Mouse (Mus musculus) forebrain, embryonic 16.5 days (tissue): ENCODE data around the gene Pifo. TPM values are rescaled to one million over a fixed set of nuclear protein-coding genes. Genes with fewer than 3 reads are reported as not detected.
"Not testable (repeated sequence)": the region's sequence is repeated elsewhere in the genome, so short reads cannot be mapped to it uniquely, and the experiment has no call there.

Source experiments
- ATAC-seq: fragments of 200-750 bp; cut with Nextera tagmentation; 2 replicates; pipeline ENCODE4 v1.8.0; 2017; ENCODE audit warnings: mild to moderate bottlenecking, moderate library complexity
- H3K27ac ChIP-seq: fragments of 300-500 bp; sonication (generic); 2 replicates; pipeline ENCODE4 v1.5.1; 2014; ENCODE audit warnings: low read length, control low read depth
- H3K27me3 ChIP-seq: fragments of 300-500 bp; sonication (generic); replicated peaks from 2 replicates; pipeline ENCODE4 v1.6.1; 2014; ENCODE audit warnings: low read length; ENCODE audit not compliant: control insufficient read depth, insufficient read depth
- H3K36me3 ChIP-seq: fragments of 300-500 bp; sonication (generic); 2 replicates; pipeline ENCODE4 v1.6.1; 2014; ENCODE audit not compliant: control insufficient read depth, insufficient read depth
- H3K4me1 ChIP-seq: fragments of 300-500 bp; sonication (generic); replicated peaks from 2 replicates; pipeline ENCODE4 v1.6.1; 2014; ENCODE audit warnings: low read length; ENCODE audit not compliant: control insufficient read depth, insufficient read depth
- H3K4me2 ChIP-seq: fragments of 300-500 bp; sonication (generic); 2 replicates; pipeline ENCODE4 v1.6.1; 2014; ENCODE audit warnings: mild to moderate bottlenecking, low read length, control low read depth
- H3K4me3 ChIP-seq: fragments of 300-500 bp; sonication (generic); replicated peaks from 2 replicates; pipeline ENCODE4 v1.5.1; 2014; ENCODE audit warnings: mild to moderate bottlenecking, low read length, control low read depth
- H3K9ac ChIP-seq: fragments of 300-500 bp; sonication (generic); replicated peaks from 2 replicates; pipeline ENCODE4 v1.6.1; 2014; ENCODE audit warnings: low read depth, low read length, control low read depth
- H3K9me3 ChIP-seq: fragments of 300-500 bp; sonication (generic); 2 replicates; pipeline ENCODE4 v1.6.1; 2016; ENCODE audit warnings: low read length; ENCODE audit not compliant: control insufficient read depth
- WGBS: fragments of 180-500 bp; shearing (Covaris S2); extraction: QIAGEN DNeasy Blood & Tissue Kit; methylation state at CpG from one replicate; pipeline ENCODE4 v1.1.7; 2014; 5-methylcytosine and 5-hydroxymethylcytosine counted together
- polyA plus RNA-seq: library from polyadenylated mRNA; unstranded; fragments of >200 nt; fragmentation: Nextera tagmentation; extraction: Ambion mirVana; gene quantifications from 2 replicates; pipeline ENCODE4 v1.2.1, GENCODE M21; 2015

Gene Pifo
- polyA plus RNA-seq: 3.4 and 3.6 TPM in 2 replicates

DNA sequence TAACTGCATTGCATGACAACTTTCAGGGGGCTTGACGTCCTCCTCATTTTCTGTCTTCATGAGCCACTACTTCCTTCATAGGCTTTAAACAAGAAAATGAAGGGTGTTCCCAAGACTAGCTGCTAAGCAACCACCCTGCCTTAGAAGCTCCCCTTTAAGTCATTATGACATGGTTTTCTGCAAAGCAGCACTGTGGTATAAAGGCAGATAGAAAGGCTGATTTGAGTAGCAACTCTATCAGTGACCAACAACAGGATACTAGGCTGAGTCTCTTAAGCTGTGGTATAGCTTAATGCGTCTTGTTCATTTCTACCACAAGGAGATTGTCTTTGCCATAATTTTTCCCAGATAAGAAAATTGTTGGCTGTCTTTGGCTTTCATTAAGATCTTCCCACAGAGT is at the start of gene Pifo:
Gene Pifo, minus strand, starts transcription at position 101 of the 400 bp plus-strand sequence.
- no peaks in the 10 kb centered on the region for H3K9me3 ChIP-seq
- H3K27me3 ChIP-seq: no peaks in the 10 kb centered on the region
- no peaks in the 10 kb centered on the region for H3K36me3 ChIP-seq
- 90% methylated on average over 2 of the region's 2 CpGs for WGBS
- H3K4me1 ChIP-seq: no peaks in the 10 kb centered on the region
- H3K9ac ChIP-seq: no peak within 1 kb of the TSS
- H3K4me3 ChIP-seq: no peak within 1 kb of the TSS
- no peak for ATAC-seq
- H3K4me2 ChIP-seq: no peak within 1 kb of the TSS
- no peak within 1 kb of the TSS for H3K27ac ChIP-seq

DNA sequence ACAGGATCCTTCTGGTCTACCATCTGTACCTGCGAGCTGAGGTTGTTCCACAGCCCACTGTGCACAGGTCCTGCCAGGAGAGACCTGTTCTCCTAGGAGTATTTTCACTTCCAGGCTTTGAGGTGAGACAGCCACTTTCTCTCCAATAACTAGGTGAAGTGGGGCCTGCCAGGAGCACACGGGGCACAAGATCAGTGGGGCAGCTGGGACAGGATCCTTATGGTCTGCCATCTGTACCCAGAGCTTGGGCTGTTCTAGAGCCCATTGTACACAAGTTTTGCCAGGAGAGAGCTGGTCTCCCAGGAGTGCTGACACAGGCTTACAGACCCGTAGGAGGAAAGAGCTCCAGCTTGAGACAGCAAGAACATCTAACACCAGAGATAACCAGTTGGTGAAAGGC is 43.5 kb upstream of the Pifo start:
- ATAC-seq: no peak
- Histone ChIP-seq H3K27ac (no peak overlapping the region), H3K9ac (no peak overlapping the region), H3K9me3 (no peaks in the 10 kb centered on the region), H3K36me3 (no peaks in the 10 kb centered on the region), H3K4me2 (no peak overlapping the region), H3K4me3 (no peak overlapping the region), H3K4me1 (no peaks in the 10 kb centered on the region), H3K27me3 (no peaks in the 10 kb centered on the region)
- 80% methylated on average over 3 of the region's 3 CpGs for WGBS

- no peak overlapping the region for H3K27ac ChIP-seq
Observed at GRCm38 (mm10) chr3:106051896-106052295, 37.5 kb upstream of the Pifo start.

GRCm38 (mm10) chr3:106040306-106040705 is 25.9 kb upstream of the Pifo start:
- Histone ChIP-seq H3K4me3 (no peak overlapping the region), H3K27me3 (no peaks in the 10 kb centered on the region), H3K4me2 (no peak overlapping the region), H3K27ac (no peak overlapping the region), H3K9me3 (no peaks in the 10 kb centered on the region), H3K4me1 (no peaks in the 10 kb centered on the region), H3K36me3 (no peaks in the 10 kb centered on the region), H3K9ac (no peak overlapping the region)
- ATAC-seq: no peak
- 94% methylated on average over 2 of the region's 2 CpGs for WGBS

More at GRCm38 (mm10) chr3:106051896-106052295, 37.5 kb upstream of the Pifo start:
- no peaks in the 10 kb centered on the region for H3K9me3 ChIP-seq
- H3K9ac ChIP-seq: no peak overlapping the region
- H3K27me3 ChIP-seq: no peaks in the 10 kb centered on the region
- H3K4me2 ChIP-seq: no peak overlapping the region
- no peak overlapping the region for H3K4me3 ChIP-seq
- WGBS: 81% methylated on average over 18 of the region's 18 CpGs
- no peaks in the 10 kb centered on the region for H3K36me3 ChIP-seq
- no peaks in the 10 kb centered on the region for H3K4me1 ChIP-seq
- no peak for ATAC-seq

DNA sequence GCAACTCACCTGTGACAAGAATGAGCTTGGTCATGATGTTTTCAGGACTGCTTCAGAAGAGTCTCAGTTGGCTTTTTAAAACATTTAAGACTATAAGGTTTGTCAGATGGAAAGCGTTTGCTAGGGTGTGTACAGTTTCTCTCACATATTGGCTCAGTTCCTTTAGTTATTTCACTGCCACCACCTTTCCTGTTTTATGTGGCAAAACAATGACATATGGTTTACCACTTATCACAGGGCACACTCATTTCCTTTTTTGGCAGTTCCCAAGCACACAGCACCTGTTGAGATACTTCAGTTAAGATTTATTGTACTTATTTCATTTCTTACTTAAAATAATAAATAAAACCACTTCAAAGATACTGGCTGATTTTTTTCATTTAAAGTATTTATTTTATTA is 18.3 kb upstream of the Pifo start, which contains the start of gene Chil5:
Gene Chil5, minus strand, starts transcription at position 34 of the 400 bp plus-strand sequence.
- H3K27ac ChIP-seq: no peak within 1 kb of the TSS
- no peak for ATAC-seq
- H3K4me1 ChIP-seq: no peaks in the 10 kb centered on the region
- no peak within 1 kb of the TSS for H3K4me2 ChIP-seq
- no peaks in the 10 kb centered on the region for H3K27me3 ChIP-seq
- no peak within 1 kb of the TSS for H3K4me3 ChIP-seq
- WGBS: 73% methylated on average over 1 of the region's 1 CpGs
- H3K9ac ChIP-seq: no peak within 1 kb of the TSS
- H3K9me3 ChIP-seq: no peaks in the 10 kb centered on the region
- no peaks in the 10 kb centered on the region for H3K36me3 ChIP-seq

DNA sequence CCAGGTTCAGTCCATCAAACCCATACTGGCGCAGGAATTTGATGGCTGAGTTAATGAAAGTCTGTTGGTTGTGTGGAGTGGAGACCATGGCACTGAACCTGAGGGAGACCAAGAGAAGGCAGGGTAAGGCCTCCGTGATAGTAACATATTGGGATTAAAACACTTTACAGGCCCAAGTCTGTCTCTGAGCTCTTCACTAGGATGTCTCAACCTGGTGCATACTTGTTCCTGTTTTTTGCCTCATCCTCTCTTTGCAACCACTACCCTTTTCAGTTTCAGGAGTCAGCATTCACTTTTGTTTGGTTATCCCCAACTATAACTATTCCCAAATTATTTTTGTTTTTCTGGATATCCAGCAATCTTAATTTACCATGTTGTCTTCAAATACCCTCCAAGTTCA is 9.7 kb upstream of the Pifo start:
- no peak overlapping the region for H3K4me2 ChIP-seq
- ATAC-seq: no peak
- H3K4me1 ChIP-seq: no peaks in the 10 kb centered on the region
- no peaks in the 10 kb centered on the region for H3K27me3 ChIP-seq
- no peaks in the 10 kb centered on the region for H3K9me3 ChIP-seq
- no peak overlapping the region for H3K9ac ChIP-seq
- no peak overlapping the region for H3K27ac ChIP-seq
- 95% methylated on average over 2 of the region's 2 CpGs for WGBS
- no peaks in the 10 kb centered on the region for H3K36me3 ChIP-seq
- H3K4me3 ChIP-seq: no peak overlapping the region

- no peaks in the 10 kb centered on the region for H3K36me3 ChIP-seq
- no peak overlapping the region for H3K4me3 ChIP-seq
- H3K9ac ChIP-seq: no peak overlapping the region
- ATAC-seq: peak; percentile 58; the same call in 1 of the 2 replicates
- H3K4me2 ChIP-seq: no peak overlapping the region
- no peaks in the 10 kb centered on the region for H3K27me3 ChIP-seq
- no peaks in the 10 kb centered on the region for H3K4me1 ChIP-seq
- no peak overlapping the region for H3K27ac ChIP-seq
- no peaks in the 10 kb centered on the region for H3K9me3 ChIP-seq
Observed at GRCm38 (mm10) chr3:106021840-106022239, 7.4 kb upstream of the Pifo start.

- not testable (repeated sequence) for H3K9ac ChIP-seq, H3K4me3 ChIP-seq, H3K27ac ChIP-seq, H3K9me3 ChIP-seq, H3K4me1 ChIP-seq, ATAC-seq, H3K27me3 ChIP-seq, H3K36me3 ChIP-seq, H3K4me2 ChIP-seq
- WGBS: 67% methylated on average over 10 of the region's 10 CpGs
Observed at GRCm38 (mm10) chr3:106003360-106003759, 11.1 kb downstream of the Pifo start.

DNA sequence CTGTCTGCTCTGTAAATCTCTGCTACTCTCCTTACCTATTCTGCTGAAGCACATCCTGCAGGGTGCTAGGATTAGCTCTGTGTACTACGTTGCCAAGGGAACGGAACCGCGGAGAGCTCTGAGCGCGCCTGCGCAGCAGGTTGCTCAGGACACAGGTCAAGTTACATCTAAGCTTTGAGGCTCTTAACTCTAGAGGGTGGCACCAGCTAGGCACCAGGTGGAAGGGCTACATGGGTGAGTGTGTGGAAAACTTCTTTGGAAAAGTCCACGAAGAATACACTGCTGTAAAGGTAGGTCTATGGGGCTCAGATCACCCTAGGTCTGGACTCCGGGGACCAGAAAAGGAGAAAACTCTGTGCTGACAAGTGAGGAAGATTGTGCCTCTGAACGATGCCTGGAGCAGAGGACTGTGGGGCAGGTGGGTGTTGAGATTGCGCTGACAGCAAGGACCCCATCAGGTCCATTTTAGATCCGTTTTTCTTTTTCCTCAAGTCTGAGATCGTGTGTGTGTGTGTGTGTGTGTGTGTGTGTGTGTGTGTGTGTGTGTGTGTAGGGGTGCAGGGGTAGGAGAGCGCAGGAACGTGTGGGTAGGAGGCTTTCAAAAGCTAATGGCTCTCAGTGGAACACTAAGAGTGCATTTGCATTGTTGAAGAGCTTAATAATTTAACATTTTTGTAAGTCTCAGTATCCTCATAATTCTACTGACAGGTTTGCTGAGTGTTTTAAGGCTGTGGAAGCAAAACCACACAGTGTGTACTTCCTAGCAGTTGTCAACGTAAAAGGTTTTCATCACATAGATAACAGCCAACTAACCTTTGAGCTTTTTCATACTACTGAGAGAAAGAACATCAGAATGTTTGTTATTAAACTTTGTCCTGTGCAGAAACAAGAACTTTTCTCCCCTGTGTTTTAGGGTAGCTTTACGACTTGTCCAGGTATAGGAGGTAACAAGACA is 12.8 kb downstream of the Pifo start:
- Histone ChIP-seq H3K4me2 (peak overlapping the region; percentile 43), H3K36me3 (no peaks in the 10 kb centered on the region), H3K27ac (no peak overlapping the region), H3K9me3 (no peaks in the 10 kb centered on the region), H3K4me3 (peak overlapping the region; percentile 22), H3K27me3 (no peaks in the 10 kb centered on the region), H3K9ac (no peak overlapping the region), H3K4me1 (peaks cover 7% of the 10 kb centered on the region; the same call in 1 of the 2 replicates)
- ATAC-seq: peak; percentile 99
- WGBS: 19% methylated on average over 16 of the region's 17 CpGs
